Mouse (Mus musculus) cerebellum, postnatal 4 days (tissue): ENCODE results near the gene Olfr771.
"Not testable (repeated sequence)": the region's sequence is repeated elsewhere in the genome, so short reads cannot be mapped to it uniquely, and the experiment has no call there.

ENCODE experiments used
- DNase-seq, 2 experiments: peaks; one replicate each; pipeline ENCODE4 v3.0.0; 2022; ENCODE audit warnings: low spot score in 2 of 2, mixed read lengths in 1 of 2

Gene Olfr771

DNA sequence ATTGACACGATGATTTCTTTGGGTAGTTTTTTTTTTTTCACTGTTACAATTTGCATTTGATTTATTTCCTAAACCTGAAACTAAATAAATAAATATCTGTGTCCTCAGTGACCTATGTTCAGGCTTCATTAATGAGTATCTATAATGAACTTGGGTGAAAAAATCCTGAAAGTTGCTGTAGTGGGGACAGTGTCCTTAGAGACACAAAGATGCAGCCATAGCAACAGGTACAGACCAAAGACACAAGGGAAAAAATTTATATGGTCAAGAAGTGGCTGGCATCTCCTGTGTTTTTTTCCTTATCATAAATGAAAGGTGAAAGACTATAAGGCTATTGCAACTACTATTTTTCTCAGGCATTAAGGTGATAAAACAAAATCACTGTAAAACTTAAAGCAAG, at the start of gene Olfr771:
Gene Olfr771, minus strand, starts transcription at position 101 of the 400 bp plus-strand sequence.
- no peak for DNase-seq

DNA sequence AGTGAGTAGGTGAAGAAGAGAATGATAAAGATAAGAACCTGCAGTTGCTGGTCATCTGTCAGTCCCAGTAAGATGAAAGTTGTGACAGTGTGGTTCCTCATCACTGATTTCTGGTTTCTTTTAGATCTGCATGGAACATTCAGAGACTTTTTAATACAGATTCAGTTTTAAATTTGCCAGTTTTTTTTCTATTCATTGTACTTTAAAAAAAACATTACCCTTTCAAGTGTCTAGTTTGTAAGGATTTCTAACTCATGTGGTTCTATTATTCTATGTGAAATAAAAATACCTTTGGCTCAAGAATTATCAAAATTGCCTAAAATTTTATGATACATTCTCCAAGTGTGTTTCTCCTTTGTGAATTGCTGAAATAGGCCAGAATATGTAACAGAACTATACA, 22.8 kb upstream of the Olfr771 start, which contains the start of gene Olfr773:
Gene Olfr773, minus strand, starts transcription at position 101 of the 400 bp plus-strand sequence.
- DNase-seq: not testable (repeated sequence)

DNA sequence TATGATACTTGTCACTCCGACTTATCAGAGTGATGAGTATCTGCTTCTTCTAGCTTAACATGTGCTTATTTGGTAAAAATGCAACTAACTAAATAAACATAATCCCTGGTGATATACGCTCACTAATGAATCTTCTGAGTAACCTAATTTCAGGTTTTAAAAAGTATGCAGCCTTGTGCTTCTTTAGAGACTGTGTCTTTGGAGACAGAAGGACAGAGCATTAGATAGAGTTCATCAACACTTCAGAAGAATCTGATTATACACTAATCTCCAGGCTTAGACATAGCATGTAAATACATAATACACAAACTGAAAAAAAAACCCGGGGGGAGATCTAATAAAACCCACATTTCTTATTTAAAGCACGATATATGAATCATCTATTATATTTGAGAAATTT, 13.3 kb upstream of the Olfr771 start, which contains the start of gene Olfr772:
Gene Olfr772, minus strand, starts transcription at position 101 of the 400 bp plus-strand sequence.
- DNase-seq: not testable (repeated sequence)

DNA sequence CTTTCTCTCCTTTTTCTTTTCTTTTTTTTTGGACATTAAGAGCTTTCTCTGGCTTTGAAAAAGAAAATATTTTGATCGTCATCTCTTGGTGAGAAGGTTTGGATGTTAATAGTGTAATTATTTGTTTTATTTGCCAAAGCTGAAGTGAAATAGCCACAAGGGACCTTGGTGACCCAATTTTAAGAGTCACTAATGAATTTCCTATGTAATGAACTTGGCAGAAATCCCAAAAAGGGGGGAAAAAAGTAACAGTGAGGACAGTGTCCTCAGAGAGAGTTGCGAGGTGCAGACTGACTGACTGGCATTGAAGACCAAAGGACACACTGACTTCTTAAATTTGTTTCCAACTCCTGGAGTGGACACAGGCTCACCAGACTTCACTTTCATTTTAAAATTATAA, 25.7 kb downstream of the Olfr771 start, which contains the start of gene Olfr770:
Gene Olfr770, minus strand, starts transcription at position 101 of the 400 bp plus-strand sequence.
- DNase-seq: no peak

DNA sequence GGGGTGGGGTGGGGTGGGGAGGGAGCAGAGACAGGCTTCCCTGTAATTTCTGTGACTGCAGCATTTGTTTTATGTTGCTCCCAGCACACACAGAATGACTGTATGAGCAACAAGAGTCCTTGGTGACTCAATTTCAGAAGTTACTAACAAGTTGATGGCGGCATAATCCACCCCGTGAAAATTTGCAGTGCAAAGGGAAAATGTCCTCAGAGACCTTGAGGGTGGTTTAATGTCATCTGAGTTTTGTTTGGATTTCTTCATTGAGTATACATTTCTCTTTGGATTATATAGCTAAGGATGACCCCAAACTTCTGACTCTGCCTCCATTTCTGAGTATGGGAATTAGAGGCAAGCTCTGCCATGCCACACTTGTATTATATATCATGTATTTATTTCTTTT, 46.8 kb downstream of the Olfr771 start, which contains the start of gene Olfr769:
Gene Olfr769, minus strand, starts transcription at position 101 of the 400 bp plus-strand sequence.
- no peak for DNase-seq

DNA sequence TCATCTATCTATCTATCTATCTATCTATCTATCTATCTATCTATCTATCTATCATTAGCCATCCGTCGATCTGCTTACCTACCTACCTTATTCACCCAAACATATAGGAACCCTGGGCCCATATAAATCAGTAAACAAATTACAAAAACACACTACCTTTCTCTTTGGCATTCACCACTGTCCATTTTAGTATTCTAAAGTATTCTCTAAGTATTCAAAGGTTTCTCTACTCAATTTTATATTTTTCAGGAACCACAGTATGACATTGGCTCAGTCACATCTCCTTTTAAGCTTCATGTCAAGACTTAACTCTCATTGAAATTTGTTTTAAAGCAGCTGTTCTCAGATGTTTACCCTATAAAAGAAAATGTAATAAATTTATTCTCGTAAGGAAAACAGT, 49.4 kb downstream of the Olfr771 start:
- DNase-seq: no peak
